Mouse (Mus musculus) spleen, postnatal 10 days (tissue): Measurements from ENCODE around the gene Nkpd1.
"Not testable (repeated sequence)": the region's sequence is repeated elsewhere in the genome, so short reads cannot be mapped to it uniquely, and the experiment has no call there.

Experiments
- DNase-seq, 2 experiments: peaks; one replicate each; pipeline ENCODE4 v3.0.0; 2021 to 2022; ENCODE audit warnings: low spot score in 2 of 2

Gene Nkpd1

GRCm38 (mm10) chr7:19506326-19506725, 11.3 kb upstream of the Nkpd1 start:
- peak in 1 of 2 experiments; percentile 59 for DNase-seq

- DNase-seq: peak; percentile 62 to 79
Observed at GRCm38 (mm10) chr7:19506969-19507611, 10.5 kb upstream of the Nkpd1 start.

- DNase-seq: peak in 1 of 2 experiments; percentile 47
Observed at GRCm38 (mm10) chr7:19507612-19507981, 10.0 kb upstream of the Nkpd1 start.

- peak; percentile 92 to 93 for DNase-seq
Observed at GRCm38 (mm10) chr7:19508150-19508923, 9.3 kb upstream of the Nkpd1 start, which contains the start of the genes Bloc1s3 and Trappc6a. Gene Bloc1s3 (minus strand): TSS chr7:19508367. Gene Trappc6a (plus strand): TSS chr7:19508395.

GRCm38 (mm10) chr7:19508924-19509568, 8.6 kb upstream of the Nkpd1 start:
- no peak for DNase-seq

GRCm38 (mm10) chr7:19509786-19510185, 7.9 kb upstream of the Nkpd1 start:
- no peak for DNase-seq

GRCm38 (mm10) chr7:19511934-19512333, 5.7 kb upstream of the Nkpd1 start:
- not testable (repeated sequence) for DNase-seq

GRCm38 (mm10) chr7:19512353-19512752, 5.3 kb upstream of the Nkpd1 start:
- DNase-seq: no peak

GRCm38 (mm10) chr7:19520032-19520431, 2.4 kb downstream of the Nkpd1 start:
- no peak for DNase-seq

GRCm38 (mm10) chr7:19523017-19523756, 5.5 kb downstream of the Nkpd1 start:
- no peak for DNase-seq

- DNase-seq: peak; percentile 51 to 66
Observed at GRCm38 (mm10) chr7:19523757-19524419, 6.2 kb downstream of the Nkpd1 start.

GRCm38 (mm10) chr7:19524420-19525104, 6.9 kb downstream of the Nkpd1 start:
- no peak for DNase-seq

- no peak for DNase-seq
Observed at GRCm38 (mm10) chr7:19525105-19525481, 7.5 kb downstream of the Nkpd1 start.

- no peak for DNase-seq
Observed at GRCm38 (mm10) chr7:19531077-19531476, 13.4 kb downstream of the Nkpd1 start.

GRCm38 (mm10) chr7:19532240-19532639, 14.6 kb downstream of the Nkpd1 start:
- no peak for DNase-seq

GRCm38 (mm10) chr7:19534676-19535075, 17.0 kb downstream of the Nkpd1 start:
- DNase-seq: no peak

- DNase-seq: no peak
Observed at GRCm38 (mm10) chr7:19540771-19541566, 23.3 kb downstream of the Nkpd1 start.

- no peak for DNase-seq
Observed at GRCm38 (mm10) chr7:19541681-19542154, 24.1 kb downstream of the Nkpd1 start.

GRCm38 (mm10) chr7:19542155-19542691, 24.6 kb downstream of the Nkpd1 start:
- no peak for DNase-seq
